Mouse (Mus musculus) fibroblast of lung, adult 2 months (primary cell): ENCODE results near the gene Eef1akmt3.
"Not testable (repeated sequence)": the region's sequence is repeated elsewhere in the genome, so short reads cannot be mapped to it uniquely, and the experiment has no call there.

Source experiments
- DNase-seq: peaks from one replicate; pipeline ENCODE4 v3.0.0-alpha.2; 2011; ENCODE audit warnings: low read depth

The Eef1akmt3 gene

GRCm38 (mm10) chr10:127070190-127071121 lies 29.1 kb upstream of the Eef1akmt3 start, which contains the start of gene Tspan31:
TSS of gene Tspan31 (minus strand) at chr10:127070264.
- DNase-seq, result peak; percentile 92

GRCm38 (mm10) chr10:127069281-127070189 lies 28.2 kb upstream of the Eef1akmt3 start:
- DNase-seq, result no peak

GRCm38 (mm10) chr10:127068360-127069038 lies 27.2 kb upstream of the Eef1akmt3 start:
- no peak for DNase-seq

GRCm38 (mm10) chr10:127066519-127067018 lies 25.3 kb upstream of the Eef1akmt3 start:
- no peak for DNase-seq

GRCm38 (mm10) chr10:127065981-127066380 lies 24.7 kb upstream of the Eef1akmt3 start:
- no peak for DNase-seq

GRCm38 (mm10) chr10:127063913-127064870 lies 22.9 kb upstream of the Eef1akmt3 start:
- DNase-seq, result no peak

- DNase-seq, result peak; percentile 98
These were observed 22.0 kb upstream of the Eef1akmt3 start, which contains the start of gene Cdk4 for GRCm38 (mm10) chr10:127063239-127063872. TSS of gene Cdk4 (plus strand) at chr10:127063534.

GRCm38 (mm10) chr10:127062503-127062902 lies 21.2 kb upstream of the Eef1akmt3 start:
- DNase-seq, result no peak

- not testable (repeated sequence) for DNase-seq
These were observed 20.8 kb upstream of the Eef1akmt3 start for GRCm38 (mm10) chr10:127062101-127062500.

- DNase-seq, result no peak
These were observed 20.2 kb upstream of the Eef1akmt3 start for GRCm38 (mm10) chr10:127061513-127061912.

GRCm38 (mm10) chr10:127061085-127061484 lies 19.8 kb upstream of the Eef1akmt3 start:
- DNase-seq, result no peak

- no peak for DNase-seq
These were observed 18.9 kb upstream of the Eef1akmt3 start, which contains the start of gene March9 for GRCm38 (mm10) chr10:127059968-127060916. TSS of gene March9 (minus strand) at chr10:127060184.

GRCm38 (mm10) chr10:127059174-127059967 lies 18.1 kb upstream of the Eef1akmt3 start:
- no peak for DNase-seq

- no peak for DNase-seq
These were observed 17.4 kb upstream of the Eef1akmt3 start for GRCm38 (mm10) chr10:127058708-127059107.

- DNase-seq, result no peak
These were observed 16.8 kb upstream of the Eef1akmt3 start for GRCm38 (mm10) chr10:127058161-127058560.

- no peak for DNase-seq
These were observed 15.2 kb upstream of the Eef1akmt3 start for GRCm38 (mm10) chr10:127056490-127056889.

GRCm38 (mm10) chr10:127055406-127055805 lies 14.1 kb upstream of the Eef1akmt3 start:
- no peak for DNase-seq

GRCm38 (mm10) chr10:127054646-127055045 lies 13.3 kb upstream of the Eef1akmt3 start:
- no peak for DNase-seq
